Mouse (Mus musculus) liver, postnatal 0 days (tissue): ENCODE data around the gene Gm28635.

Source experiments
- CTCF ChIP-seq: sonication (generic); IDR thresholded peaks from 2 replicates; pipeline ENCODE4 v1.5.1; 2016; ENCODE audit warnings: antibody characterized with exemption, low read depth
- EP300 ChIP-seq: IDR thresholded peaks from 2 replicates; pipeline ENCODE4 v1.6.1; 2016; ENCODE audit warnings: antibody characterized with exemption, low read depth, mild to moderate bottlenecking

DNA sequence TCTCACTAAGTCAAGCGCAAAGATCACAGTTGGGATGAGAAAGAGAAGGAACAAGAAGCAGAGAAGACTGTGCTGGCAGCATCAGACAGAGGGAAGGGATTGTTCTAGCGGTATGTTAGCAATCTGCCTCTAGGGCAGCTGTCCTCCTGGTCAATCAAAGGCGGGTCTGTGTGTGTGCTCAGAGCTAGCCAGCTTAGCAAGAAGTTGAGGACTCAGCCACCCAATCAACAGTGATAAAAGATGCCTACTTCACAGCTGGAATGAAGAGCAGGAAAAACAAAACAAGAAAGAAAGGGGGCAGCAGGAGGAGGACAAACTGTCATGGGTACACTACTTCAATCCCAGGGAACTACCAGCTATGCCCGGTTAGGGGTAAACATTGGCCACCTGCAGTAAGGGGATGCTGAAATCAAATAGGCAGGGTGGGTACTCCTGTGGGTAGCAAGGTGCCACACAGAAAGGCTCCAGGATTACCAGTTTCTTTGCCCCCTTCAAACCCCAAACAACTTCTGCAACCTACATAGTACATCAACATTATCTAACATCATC is 42.8 kb downstream of the Gm28635 start:
- TF ChIP-seq CTCF (no peak), EP300 (no peak)
